Mouse (Mus musculus): ENCODE results near the gene Kcna7. TPM values are rescaled to one million over a fixed set of nuclear protein-coding genes. Genes with fewer than 3 reads are reported as not detected.
"Not testable (repeated sequence)": the region's sequence is repeated elsewhere in the genome, so short reads cannot be mapped to it uniquely, and the experiment has no call there.

Gene Kcna7
- 0.03 and 0.07 TPM in 2 replicates for polyA plus RNA-seq (2012; rRNA removed)

DNA sequence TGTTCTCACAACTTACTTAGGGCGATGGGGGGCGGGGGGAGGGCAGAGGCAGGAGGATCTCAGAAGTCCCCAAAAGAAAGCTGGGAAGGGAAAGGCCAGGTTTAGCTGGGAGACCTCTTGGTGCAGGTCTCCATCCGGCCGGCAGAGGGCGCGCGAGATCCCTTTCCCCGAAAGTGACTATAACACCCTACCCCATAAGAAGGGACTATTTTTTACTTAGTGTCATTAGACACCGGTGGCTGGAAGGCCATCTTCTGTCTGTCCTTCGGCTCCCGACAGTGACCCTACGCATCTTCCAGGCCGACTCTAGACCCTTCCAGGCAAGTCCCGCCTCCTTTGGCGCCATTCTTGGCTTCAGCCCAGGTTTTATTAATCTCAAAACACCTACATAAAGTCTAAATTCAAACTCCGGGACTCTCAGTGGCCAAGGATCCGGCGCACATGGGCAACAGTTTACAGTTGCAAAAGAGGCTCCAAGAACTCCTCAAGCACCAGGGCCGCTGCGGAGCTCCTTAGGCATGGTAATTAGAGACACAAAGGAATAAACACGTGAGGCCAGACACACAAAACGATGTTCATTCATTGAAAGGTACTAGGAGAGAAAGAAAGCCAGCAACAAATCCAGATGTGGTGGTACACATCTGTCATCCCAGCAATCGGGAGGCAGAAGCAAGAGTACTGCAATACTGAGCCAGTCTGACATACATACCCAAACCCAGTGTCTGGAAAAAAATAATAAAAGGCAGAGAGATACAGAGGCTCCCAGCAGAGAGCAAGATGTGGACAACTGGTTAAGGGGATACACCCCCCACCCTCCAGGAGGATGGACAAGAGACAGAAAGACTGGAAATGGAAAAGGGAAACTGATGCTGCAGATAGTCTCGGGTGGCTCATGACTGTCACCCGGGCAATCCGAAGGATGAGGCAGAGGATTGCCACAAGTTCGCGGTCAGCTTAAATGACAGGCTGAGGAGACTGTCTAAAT, at the start of gene Kcna7:
Gene Kcna7, plus strand, starts transcription at position 563 of the 985 bp plus-strand sequence.
- peak; percentile 70 for DNase-seq (ENCODE audit: low spot score)

DNA sequence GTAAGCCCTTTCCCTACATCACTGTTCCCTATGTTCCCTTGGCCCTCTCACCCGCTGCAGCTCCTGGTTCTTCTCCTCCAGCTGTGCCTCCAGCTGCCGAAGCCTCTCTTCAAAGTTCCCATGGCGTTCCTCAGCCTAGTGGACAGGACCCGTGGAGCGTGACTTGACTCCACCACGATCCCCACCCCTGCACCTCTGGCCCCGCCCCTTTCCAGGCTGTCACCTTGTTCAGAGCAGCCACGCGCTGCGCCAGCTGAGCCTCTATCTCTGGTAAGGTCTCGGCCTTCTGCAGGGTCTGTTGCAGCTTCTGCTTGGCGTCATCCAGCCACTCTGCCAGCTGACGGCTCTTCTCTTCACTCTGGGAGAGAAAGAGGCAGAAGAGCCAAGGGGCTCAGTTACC, 49.4 kb upstream of the Kcna7 start:
- DNase-seq (ENCODE audit: low spot score): no peak

DNA sequence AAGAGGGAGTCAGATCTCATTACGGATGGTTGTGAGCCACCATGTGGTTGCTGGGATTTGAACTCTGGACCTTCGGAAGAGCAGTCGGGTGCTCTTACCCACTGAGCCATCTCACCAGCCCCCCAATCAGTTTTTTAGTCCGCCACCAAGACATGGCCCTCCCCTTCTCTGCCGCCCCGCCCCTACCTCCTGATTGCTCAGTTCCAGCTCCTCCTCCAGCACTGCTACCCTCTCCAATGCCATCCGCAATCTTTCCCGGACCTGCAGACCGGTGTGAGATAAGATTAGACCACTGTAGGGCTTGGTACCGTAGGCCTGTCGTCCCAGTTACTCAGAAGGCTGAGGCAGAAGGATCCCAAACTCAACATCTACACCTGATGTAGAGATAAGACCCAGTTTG, 46.4 kb upstream of the Kcna7 start:
- not testable (repeated sequence) for DNase-seq (ENCODE audit: low spot score)

DNA sequence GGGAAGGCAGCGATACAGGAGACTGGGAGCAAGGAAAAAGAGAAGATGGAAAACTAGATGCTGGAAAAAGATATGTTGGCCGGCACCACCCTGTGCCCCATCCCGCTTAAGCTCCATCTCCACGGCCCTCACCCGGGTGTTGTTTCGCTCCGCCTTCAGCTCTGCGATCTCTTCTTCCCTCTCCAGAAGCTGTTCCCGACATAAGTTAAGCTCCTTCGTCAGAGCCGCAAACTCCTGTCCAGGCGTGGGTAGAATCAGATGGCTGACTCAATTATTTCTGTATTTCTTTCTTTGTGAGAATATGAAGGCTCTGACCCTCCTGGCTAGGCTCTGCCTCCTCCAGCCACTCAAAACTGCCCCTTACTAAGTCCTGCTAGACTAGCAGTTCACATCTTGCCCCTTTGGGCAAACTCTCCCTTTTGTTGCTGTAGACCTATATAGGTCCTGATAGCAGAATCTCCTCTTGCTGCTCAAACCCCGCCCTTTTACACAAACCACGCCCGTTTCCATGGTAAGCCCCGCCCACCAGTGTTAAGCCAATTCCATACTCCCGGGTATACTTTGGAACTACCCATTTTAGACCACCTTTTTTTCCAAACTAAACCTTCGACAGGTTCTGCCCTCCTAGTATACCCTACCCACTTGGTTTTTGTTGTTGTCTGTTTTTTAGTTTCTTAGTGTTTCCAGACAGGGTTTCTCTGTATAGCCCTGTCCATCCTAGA, 44.9 kb upstream of the Kcna7 start:
- no peak for DNase-seq (ENCODE audit: low spot score)

DNA sequence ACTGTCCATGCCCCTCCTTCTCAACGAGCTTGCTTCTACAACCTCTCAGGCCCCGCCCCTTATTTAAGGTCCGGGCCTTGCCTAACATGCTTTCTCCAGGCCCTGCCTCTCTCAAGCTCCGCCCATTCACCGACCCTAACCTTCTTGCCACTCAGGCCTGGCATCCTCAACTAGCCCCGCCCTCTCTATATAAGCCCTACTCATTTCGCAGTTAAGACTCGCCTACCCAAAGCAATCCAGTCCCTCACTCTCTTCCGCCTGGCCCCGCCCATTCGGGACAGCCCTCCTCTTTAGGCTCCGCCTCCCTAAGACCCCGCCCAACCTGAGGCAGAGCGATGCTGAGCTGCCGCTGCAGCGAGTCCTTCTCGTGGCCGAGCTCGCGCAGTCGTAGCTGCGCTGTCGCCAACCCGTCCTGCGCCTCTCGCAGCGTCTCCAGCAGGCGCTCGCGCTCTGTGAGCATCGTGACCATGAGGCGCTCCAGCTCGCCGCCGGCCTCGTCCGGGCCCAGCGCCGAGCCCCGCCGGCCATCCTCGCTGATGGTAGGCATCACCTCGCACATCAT, 44.1 kb upstream of the Kcna7 start:
- no peak for DNase-seq (ENCODE audit: low spot score)

DNA sequence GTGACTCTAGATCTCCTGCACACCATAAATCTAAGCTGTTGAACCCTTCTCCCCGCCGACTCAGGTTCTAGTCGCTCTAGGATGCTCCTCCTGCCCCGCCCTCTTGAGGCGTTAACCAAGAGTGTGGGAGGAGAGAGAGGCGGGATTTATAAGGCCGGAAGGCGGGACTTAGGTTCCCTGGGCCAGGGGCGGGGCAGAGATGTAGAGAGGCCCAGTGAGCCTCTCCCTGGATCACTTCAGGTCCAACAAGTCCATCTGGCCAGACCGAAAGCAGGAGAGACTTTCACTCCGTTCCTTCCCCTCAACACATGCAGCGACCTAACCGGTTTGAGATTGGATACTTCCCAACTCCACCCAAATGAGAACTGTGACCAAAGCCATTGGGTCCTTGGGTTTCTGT, 42.7 kb upstream of the Kcna7 start:
- DNase-seq (ENCODE audit: low spot score): no peak

DNA sequence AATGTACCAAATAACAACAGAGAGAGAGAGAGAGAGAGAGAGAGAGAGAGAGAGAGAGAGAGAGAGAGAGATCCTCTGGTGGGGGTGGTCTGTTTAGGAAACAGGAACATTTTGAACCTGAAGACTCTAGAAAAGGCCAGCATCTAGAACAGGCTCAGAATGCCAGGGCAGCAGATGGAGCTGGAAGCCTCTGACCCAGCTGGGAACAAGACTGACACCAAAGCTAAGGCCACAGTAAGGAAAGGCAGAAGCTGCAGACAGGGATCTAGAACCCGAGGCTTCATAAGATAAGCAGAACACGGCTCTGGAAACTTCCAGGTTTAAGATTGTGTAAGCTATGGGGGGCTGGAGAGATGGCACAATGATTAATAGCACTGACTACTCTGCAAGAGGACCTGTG, 41.5 kb upstream of the Kcna7 start:
- no peak for DNase-seq (ENCODE audit: low spot score)

DNA sequence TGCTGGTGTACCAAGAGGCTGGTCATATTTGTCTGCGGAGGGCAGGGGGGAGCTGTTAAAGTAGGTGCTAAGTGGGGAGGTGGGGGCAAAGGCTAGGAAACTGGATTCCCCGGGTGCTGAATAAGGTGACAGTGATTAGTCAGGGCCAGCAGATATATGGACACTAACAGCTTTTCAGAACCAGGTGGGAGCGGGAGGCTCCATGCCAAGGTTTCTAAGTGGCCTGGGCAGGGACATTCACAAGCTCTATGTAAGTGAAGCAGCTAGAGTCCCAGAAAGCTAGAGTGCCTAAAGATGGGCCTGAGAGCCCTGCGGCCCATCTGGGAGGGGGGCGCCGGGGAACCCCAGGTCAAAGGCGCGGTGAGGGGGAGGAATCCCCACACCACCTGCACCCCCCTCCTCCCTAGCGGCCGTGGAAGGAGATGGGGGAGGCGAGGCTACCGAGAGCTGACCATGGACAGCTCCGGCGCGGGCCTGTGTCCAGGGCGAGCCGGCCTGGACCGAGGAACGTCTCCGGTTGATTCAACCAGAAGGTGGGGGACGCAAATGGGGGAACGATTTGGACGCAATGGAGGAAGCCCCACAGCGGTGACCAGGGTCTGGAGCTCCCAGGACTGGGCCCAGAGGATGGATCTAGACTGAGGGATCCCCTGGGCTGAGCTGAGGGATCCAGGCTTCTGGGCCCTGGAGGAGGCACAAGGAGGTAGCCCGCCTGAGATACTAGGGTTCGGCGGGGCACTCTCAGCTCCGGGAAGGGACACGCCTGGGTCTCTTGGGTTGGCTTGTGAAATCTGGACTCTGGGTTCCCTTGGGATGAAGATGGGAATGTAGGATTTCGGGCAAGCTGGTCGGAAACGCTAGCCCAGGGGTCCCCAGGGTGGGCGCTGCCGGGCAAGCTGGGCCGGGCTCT, 39.5 kb upstream of the Kcna7 start:
- peak; percentile 46 for DNase-seq (ENCODE audit: low spot score)

DNA sequence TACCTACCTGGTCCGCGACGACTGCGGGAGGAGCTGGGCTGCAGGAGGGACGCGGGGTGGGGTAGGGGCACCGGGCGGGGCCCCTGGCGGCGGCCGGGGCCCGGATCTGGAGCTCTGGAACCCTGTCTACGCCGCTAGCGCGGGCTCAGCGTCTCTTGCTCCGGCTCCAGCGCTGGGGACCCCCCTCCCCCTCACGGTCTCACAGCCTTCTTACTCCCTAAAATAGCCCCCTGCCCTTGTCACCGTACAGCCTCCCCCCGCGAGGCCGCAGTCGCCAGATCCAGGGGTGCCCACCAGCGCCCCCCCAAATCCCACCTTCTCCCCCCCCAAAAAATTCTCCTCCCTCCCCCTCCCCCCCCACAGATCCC, 38.8 kb upstream of the Kcna7 start, which contains the start of gene Ppfia3:
Gene Ppfia3, minus strand, starts transcription at position 368 of the 368 bp plus-strand sequence.
- DNase-seq (ENCODE audit: low spot score): no peak

DNA sequence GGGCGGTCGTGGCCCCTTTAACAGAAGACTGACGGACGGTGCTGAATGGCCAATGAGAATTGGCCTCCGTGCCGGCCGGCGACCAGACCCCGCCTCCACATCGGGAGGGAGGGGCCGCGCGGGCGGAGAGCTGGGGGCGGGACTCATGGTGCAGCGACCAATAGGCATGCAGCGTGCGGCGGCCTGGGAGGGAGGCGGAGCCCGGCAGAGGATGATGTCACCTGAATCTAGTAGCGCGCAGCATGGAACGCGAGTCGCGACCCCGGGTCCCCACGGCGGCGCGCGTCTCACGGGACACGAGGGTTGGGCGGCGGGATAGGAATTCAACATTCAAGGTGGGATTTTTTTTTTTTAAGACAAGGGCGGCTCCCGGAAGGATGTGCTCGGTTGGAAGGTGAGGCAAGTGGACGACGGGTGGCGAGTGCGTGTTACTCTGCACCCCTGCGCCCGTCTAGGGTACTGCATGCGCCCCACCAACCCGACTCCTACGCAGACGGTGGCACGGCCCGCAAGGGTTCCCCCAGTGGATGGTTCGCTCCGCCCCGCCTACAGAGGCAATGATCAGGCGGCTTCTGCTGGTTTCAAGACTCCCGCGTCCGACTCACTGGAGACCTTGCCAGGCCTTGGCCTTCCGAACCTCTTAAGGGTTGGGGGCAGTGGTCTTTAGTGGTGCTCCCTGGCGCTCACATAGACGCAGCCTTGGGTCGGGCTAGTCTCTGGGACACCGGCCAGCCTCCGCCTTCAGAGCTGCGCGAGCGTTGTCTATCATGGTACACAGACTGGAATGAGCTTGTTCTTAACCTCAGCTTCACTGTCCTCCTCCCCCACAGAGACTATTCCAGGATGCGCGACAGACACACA, 38.2 kb upstream of the Kcna7 start:
- DNase-seq (ENCODE audit: low spot score): peak; percentile 95

DNA sequence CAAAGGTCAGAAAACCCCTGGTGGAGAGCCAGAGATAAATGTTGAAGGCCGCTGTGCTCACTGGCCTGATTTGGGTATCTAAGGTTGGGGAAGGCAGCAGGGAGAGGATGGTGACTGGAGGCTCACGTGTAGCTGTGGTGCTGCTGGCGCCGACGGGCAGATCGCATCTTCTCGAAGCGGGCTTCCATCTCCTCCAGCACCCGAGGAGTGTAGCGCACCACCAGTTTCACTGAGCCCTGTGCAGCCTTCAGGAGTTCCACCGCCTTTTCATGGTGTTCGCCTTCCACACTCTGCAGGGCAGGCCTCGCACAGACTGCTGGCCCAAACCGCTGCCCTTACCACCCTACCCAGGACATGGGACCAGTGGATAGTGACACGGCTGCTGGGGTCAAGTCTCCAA, 37.3 kb upstream of the Kcna7 start:
- DNase-seq (ENCODE audit: low spot score): no peak

DNA sequence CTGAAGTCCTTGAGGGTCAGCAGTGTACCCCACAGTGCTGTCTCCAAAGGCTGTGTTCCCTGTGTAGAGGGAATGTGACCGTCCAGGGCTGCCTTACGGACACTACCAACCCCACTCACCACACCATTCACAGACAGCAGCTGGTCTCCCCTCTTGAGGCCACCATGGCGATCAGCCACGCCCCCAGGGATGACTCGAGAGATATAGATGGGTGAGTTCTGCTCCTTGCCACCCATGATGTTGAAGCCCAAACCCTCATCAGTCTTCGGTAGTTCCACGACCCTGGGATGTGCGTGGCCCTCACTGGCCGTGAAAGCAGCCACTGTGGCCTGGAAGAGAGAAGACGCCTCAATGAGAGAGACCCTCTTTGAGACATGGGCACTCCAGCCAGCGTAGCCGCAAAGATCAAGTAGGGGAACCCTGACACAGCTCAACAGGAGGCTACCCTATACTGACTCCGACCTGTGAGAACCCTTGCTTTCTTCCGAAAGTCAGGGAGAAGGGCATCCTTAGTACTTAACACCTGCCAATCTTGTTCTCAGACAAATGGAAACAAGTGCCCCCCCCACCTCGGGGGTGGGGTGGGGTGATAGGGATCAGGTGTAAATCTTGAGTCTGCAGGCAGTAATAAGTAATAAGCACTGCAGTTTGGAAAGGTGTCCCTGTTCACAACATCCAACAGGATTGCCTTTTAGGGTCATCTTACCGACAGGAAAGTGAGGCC, 36.3 kb upstream of the Kcna7 start:
- no peak for DNase-seq (ENCODE audit: low spot score)

DNA sequence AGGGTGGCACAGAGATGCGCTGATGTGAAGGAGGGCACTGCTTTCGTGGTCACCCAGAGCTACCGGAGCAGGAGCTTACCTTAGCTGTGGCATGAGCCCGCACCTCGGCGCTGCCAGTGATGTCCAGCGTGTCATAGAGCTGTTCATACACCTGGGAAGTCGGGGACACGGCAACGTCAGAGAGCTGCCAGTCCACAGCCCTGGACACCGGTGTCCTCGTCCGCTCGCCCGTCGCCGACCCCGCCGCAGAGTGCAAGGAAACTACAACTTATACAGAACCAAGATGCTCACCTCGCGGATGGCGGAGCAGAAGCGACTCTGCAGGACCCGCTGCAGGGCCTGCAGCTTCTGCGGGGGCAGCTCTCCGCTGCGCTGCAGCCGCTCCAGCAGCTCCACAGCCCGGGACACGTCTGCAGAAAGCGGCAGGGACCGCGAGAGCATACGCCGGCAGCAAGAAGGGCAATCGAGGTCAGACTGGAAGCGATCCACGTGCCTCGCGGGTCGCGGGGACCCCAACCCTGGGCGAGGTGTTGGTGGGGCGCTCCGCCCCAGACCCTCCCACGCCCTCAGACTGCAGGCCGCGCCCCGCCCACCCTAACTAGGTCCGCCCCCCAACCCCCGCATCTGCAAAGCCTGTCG, 35.5 kb upstream of the Kcna7 start:
- no peak for DNase-seq (ENCODE audit: low spot score)

DNA sequence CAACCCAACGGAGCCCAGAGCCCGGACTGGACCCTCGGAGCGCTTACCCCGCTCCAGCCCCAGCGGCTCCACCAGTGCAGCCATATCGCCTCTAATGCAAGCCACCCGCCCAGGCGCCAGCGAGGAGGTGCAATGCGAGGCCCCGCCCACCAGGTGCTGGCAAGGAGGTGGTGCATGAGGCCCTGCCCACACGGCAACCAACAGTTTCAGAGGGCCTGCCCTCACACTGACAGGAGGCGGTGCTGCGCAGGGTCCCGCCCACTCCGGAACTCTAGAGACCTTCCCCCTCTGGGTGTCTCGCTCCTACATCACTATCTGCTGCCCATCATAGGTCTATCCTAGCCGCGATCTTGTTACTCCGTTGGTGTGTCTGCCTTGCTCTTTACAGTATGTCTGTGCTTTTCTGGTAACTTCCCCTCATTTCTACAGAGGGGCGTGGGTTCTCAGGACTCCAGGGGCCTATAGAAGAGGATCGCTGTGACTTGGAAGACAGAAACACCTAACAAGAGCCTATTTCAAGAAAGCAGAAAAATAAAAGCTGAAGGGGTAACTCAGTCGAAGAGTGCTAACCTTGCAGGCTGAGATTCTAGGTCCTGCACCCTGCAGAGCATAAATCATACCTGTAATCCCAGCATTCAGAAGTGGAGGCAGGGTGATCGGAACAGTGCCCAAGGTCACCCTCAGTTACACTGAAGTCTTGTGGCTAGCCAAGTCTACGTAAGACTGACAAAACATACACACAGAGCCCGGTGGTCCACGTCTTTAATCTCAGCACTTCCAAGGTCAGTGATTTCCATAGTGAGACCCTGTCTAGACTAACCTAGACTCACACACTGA, 34.8 kb upstream of the Kcna7 start, which contains the start of gene Lin7b:
Gene Lin7b, minus strand, starts transcription at position 109 of the 837 bp plus-strand sequence.
- DNase-seq (ENCODE audit: low spot score): peak; percentile 69

DNA sequence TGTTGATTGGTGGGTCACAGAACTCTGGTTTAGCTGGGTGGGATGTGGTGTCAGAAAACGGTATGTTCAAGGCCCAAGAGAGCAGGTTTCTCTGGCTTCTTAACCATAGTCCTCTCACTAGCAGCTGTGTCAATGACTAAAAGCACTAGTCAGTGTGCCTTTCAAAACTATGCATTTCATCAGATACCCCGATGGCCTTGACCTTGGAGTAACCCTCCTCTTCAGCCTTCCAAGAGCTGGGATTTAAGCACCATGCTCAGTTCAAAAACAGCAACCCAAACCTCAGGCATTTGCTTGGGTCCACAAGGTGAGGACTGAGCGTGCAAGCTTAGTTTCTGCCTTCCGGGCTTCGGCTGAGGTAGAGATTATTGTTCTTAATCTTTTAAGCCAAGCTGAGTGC, 33.1 kb upstream of the Kcna7 start:
- no peak for DNase-seq (ENCODE audit: low spot score)

DNA sequence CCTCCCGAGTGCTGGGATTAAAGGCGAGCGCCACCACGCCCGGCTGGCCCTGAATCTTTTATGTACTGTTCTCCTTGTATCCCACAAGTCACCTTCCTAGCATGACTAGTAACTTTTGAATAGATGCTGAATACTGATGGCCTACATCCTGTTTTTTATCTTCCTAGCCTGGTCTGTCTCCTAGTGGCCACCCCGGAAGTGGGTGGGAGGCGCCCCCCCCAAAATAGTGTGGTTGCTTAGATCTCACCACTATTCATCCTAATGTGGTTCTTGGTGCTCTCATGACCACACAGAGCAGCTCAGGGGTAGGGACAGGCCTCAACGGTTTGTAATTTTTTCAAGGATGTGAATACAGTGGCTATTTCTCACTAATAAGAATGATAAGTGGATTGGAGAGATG, 30.8 kb upstream of the Kcna7 start:
- DNase-seq (ENCODE audit: low spot score): no peak

DNA sequence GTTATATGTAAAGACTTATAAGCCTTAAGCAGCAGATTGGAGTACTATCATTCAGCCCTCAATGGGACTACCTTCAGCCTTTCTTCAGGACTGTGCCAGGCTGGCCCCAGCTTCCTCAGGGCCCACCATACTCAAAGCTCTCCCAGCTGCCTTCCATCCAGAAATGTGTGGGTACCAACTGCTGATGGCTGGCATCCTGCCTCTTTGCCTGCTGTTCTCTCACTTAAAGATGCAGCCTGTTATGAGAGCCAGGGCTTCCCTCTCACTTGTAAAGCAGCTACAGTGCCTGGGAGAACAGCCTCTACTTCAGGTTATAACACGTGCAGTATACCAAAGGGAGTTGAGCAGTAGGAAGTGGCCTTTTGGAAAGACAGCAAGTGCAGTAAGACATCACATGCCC, 29.4 kb upstream of the Kcna7 start:
- DNase-seq (ENCODE audit: low spot score): no peak

DNA sequence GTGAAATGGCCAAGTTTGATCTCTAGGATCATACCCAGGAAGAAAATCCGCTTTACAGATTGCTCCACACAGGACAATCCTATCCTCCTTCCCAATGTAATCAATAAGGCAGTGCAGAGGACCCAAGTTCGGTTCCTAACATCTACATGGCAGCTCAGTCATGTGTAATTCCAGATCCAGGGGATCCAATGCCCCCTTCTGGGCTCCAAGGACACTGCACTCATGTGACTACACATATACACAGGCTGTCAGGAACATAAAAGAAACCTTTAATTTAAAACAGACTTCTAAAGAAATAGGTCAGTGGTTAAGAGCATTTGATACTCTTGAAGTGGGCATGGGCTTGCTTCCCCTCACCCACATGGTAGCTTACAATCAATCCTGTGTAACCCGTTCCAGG, 19.4 kb upstream of the Kcna7 start:
- no peak for DNase-seq (ENCODE audit: low spot score)

Measured in urinary bladder, adult 2 months (tissue).